Mouse (Mus musculus): ENCODE results near the gene Usp7. TPM values are rescaled to one million over a fixed set of nuclear protein-coding genes. Genes with fewer than 3 reads are reported as not detected.
A peak's percentile ranks its signal among the peaks of the same experiment; 100 is the strongest.

Gene Usp7
- total RNA-seq, 1 experiment from 2014 or later = 238 TPM

DNA sequence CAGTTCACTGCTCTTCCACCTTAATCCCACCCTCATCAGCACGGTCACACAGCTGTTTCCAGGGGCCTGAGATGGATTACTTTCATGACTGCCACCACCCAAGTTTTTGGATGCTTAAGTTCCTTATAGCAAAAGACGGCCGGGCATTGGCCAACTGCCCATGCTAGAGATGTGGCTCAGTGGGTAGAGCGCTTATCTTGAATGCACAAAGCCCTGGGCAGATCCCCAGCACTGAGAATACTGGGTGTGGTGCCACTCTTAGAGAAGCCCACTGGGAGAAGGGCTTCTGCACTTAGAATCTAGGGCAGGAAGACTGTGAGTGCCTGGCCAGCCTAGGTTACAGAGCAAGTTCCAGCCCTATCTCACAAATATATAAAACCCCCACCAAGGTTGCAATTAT, 113.4 kb downstream of the Usp7 start:
- ATAC-seq (replicated peaks; ENCODE audit: low read depth, poor library complexity, severe bottlenecking) = peak; percentile 16; the same call in 1 of the 2 replicates

DNA sequence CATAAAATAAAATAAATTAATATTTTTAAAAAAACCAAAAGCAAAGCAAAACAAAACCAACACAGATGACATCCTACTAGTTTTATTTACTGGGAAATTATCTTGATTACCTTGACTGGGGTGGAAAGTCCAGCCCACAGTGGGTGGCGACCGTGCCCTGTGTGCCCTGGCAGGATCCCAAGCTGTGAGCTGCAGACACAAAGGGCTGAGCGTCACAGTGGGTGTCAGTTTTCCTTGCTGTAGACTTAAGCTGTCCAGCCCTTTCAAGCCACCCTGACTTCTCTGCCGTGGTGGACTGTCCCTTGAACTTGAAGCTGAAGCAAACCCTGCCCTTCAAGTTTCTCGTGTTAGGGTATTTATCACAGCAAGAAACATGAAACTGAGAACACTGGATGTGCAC, 114.1 kb downstream of the Usp7 start:
- ATAC-seq (replicated peaks; ENCODE audit: low read depth, poor library complexity, severe bottlenecking) = no peak

DNA sequence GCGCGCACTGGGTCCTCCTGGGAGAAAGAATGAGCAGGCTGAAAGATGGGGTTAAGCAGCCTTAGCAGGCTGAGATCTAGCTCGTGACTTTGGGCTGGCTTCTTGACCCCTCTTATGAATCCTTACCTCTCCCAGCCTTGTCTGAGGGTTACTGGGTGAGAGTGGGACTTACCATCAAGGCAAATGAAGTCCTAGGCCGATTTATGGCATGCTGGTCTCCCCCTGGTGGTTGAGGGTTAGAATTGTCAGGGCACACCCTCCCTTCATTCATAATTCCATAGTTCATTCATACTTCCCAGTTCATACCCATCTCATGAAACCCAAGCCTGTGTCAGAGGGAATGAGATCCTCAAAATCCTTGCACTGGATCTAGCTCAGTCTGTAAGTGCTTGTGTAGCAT, 115.3 kb downstream of the Usp7 start:
- peak; percentile 36; the same call in 1 of the 2 replicates for ATAC-seq (replicated peaks; ENCODE audit: low read depth, poor library complexity, severe bottlenecking)

DNA sequence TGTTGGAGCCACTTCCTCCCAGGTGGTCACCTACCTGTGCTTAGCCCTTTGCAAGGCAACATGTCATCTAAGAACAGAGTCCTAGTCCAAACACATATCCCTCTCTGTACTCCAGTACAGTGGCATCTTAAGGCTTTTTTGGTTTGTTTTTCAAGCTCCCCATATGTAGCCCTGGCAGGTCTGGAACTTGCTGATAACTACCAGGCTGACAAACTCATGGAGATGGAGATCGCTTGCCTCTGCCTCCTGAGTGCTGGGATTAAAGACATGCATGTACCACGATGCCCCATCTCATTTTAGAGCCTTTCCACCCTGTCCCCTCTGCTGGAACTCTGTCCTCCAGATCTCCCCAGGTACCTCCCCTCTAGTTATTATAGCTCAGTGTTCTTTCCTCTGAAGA, 115.9 kb downstream of the Usp7 start:
- no peak for ATAC-seq (replicated peaks; ENCODE audit: low read depth, poor library complexity, severe bottlenecking)

DNA sequence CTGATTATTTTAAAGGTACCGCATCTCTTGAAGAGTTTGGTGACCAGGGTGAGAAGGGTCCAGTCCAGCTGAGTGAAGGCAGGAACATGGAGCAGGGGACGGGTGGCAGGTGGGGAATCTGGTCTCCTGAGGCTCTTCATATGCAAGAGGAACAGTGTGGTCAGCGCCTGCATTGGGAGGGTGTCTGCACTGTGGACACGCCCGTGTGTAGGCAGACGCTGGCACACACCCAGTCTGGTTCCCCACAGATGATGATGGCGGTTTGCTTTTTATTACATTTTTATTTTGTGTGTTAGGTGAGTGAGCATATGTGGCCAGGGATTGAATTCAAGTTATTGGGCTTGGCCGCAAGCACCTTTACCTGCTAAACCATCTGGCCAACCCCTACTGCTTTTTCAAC, 116.5 kb downstream of the Usp7 start:
- ATAC-seq (replicated peaks; ENCODE audit: low read depth, poor library complexity, severe bottlenecking) = no peak

DNA sequence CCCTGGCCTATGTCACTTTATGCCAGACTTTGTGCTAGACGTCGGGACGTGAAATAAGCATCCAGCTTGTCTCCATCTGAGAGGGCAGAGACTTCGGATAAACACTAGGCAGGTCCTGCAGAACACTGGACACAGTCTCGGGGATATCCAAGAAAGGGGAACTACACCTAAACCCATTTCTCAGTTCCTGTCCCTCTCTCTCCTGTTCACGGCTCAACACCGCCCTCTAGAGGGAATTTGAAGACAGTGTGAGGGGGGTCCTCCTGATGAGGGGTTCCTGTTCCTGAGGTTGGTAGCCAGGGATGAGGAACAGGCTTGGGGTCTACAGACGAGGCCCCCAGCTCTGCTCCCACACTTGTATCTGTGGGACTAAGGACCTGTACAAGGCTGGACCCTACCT, 117.9 kb downstream of the Usp7 start:
- peak; percentile 58 for ATAC-seq (replicated peaks; ENCODE audit: low read depth, poor library complexity, severe bottlenecking)

DNA sequence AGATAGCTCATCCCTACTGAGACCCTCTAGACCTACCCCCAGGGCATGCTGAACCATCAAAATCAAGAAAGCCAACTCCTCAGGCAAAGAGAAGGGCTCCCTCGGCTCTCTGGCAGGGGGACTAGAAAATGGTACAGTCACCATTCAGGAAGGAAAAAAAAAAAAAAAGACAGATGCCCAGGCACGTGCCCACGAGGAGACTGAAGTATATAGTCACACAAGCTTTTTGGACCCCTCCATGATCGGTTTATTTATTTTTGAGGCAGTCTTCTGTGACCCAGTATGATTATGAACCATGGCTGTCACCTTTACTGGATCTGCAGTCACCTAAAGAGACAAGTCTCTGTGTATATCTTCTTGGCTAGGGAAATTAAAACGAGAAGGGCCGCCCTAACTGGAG, 118.8 kb downstream of the Usp7 start:
- no peak for ATAC-seq (replicated peaks; ENCODE audit: low read depth, poor library complexity, severe bottlenecking)

DNA sequence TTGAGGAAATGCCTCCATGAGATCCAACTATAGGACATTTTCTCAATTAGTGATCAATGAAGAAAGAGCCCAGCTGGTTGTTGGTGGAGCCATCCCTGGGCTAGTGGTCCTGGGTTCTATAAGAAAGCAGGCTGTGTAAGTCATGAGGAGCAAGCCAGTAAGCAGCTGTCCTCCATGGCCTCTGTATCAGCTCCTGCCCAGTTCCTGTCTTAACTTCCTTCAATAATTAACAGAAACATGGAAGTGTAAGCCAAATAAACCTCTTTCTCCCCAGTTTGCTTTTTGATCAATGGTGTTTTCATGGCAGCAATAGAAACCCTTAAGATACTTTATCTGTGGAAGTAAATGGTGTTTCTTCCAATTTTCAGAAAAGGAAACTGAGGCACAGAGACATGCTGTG, 119.3 kb downstream of the Usp7 start:
- no peak for ATAC-seq (replicated peaks; ENCODE audit: low read depth, poor library complexity, severe bottlenecking)

DNA sequence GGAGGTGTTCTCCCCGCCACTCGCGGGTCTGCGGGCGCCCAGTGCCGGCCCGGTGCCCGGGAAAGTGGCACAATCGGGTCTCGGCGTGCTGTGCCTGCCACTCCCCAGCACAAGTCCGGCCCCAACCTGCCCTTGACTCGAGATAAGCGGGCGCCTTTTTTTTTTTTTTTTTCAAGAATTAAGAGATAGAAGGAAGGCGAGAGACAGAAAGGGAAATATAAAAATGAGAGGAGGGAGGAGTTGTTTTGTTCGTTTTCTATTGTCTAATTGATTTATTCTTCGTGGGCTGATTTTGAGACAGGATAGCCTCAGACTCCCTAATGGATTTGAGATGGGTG, 119.8 kb downstream of the Usp7 start:
- ATAC-seq (replicated peaks; ENCODE audit: low read depth, poor library complexity, severe bottlenecking) = no peak

DNA sequence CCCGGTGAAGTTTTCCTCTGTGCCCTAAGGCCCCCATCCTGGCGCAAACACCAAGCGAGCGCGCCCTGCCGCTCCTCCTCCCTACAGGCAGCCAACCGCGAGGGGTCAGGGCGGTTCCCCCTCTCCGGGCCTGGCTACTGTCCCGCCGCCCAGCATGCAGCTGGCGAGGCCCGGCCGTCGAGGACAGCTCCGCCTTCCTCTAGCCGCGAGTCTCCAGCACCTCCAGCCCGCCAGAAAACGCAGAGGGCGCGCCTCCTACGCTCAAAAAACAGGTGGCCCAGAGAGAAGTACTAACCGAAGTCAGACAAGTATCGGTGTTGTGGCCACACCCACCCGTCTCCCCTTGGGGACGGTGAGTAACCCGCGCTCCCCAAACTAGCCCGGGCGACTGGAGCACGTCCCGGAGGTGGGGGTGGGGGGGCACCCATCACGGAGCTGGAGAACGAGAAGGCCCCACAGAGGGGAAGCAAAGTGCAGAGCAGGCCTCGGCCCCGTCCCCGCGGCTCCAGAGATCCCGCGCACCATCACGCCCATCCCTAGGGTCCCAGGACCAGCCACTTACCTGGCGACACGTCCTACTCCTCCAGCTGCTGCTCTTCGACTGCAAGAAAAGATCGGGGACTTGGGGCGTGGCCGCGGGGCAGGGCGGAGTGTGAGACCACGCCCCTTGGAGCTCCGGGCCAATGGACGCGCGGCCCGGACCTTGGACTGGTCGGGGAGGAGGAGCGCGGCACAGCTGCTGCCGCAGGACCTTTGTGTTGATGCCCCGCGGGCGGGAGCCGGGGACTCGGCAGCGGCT, 120.4 kb downstream of the Usp7 start, which contains the start of gene Carhsp1:
Carhsp1 (minus strand) TSS at position 605 of the 799 bp plus-strand sequence.
- peak; percentile 68 for ATAC-seq (replicated peaks; ENCODE audit: low read depth, poor library complexity, severe bottlenecking)

DNA sequence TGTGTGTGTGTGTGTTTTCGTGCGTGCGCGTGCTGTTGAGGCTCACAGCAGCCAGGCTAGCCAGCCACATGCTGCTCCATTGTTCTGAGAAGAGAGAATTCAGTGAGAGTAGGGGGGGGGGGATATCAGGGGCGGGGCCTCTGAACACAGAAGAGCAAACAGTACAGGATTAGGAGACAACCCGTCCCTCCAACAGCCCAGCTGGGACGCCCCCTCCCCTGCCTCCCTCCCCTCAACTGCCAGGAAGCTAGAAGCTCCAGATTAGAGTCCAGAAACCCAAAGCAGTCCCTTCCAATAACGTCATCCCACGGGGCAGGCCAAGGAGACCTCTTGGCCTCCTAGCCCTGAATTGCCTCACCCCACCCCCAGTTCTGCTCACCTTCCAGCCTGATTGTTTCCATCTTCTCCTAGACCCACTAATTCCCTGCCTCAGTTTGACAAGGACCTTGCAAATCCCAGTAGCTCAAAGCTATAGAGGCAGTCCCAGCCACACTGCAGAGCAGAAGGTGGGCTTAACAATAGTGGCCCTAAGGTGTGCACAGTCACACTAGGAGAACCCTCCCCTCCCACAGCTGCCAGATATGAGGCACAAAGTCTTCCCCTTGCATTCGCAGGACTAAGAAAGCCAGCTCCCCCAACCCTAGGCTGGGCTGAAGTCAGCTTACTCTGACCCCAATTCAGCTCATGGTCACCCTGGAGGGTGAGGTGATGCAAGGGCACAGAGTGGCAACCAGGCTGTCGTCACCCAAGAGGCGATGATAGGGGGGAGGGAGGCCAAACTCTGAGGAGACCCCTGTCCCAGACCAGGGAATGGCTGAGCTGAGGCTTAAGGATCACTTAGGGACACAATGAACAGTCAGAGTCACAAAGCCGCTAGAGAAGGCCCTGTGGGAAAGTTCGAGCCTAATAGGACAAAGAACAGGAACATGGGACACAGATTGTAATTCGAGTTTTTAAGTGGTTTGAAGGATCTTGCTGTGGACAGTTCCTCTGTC, 121.8 kb downstream of the Usp7 start:
- no peak for ATAC-seq (replicated peaks; ENCODE audit: low read depth, poor library complexity, severe bottlenecking)

DNA sequence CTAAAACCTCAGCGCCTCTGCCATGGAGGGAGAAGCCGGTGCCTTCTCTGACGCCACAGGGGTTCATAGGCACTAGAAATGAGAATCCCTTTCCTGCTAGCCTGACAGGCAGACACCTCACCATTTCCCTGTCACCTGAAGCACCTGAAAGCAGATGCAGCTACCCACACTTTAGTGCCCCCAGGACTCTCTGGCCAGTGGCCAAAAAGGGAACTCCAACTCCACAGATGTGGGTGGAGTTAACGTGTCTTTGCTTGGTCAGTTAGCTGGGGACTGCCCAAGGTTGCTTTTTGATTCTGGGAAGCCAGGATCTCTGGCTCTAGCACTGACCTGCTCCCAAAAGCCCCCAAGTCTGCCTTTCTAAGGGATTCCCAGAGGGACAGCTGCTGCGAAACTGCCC, 122.7 kb downstream of the Usp7 start:
- ATAC-seq (replicated peaks; ENCODE audit: low read depth, poor library complexity, severe bottlenecking) = no peak

DNA sequence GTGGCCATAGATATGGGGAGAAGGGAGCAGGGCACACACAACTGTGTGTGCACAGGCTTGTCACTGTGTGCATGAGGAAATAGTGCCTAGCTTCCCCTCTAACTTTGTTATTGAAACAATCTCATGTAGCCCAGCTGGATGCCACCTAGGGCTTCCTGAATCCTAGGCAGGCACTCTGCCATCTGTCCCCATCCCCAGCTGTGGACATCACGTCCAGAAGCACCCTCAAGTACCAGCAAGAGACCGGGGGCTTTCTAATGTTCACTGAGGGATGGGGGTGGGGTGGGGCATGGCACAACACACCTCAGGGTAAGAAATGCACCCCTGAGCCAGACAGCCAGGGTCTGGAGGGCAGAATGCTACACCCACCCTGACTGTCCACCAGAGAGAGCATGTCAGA, 123.7 kb downstream of the Usp7 start:
- ATAC-seq (replicated peaks; ENCODE audit: low read depth, poor library complexity, severe bottlenecking) = no peak

DNA sequence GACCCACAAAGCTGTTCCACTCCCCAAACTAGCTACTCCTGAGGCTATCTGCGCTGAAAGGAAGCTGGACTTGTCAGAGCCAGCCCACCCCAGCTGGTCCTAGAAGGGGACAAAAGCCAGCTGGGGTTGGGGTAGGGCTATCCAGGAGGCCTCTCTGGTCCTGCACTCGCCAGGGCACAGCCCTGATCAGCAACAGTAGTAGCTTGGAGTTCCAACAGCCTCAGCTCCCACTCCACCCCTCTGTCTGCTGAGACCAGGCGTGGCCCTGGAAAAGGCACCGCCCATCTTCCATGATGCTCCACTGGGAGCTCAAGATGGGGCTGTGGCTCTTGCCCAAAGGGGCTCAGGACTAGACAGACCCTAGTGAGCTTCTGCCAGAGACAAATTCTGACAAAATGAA, 124.3 kb downstream of the Usp7 start:
- no peak for ATAC-seq (replicated peaks; ENCODE audit: low read depth, poor library complexity, severe bottlenecking)

DNA sequence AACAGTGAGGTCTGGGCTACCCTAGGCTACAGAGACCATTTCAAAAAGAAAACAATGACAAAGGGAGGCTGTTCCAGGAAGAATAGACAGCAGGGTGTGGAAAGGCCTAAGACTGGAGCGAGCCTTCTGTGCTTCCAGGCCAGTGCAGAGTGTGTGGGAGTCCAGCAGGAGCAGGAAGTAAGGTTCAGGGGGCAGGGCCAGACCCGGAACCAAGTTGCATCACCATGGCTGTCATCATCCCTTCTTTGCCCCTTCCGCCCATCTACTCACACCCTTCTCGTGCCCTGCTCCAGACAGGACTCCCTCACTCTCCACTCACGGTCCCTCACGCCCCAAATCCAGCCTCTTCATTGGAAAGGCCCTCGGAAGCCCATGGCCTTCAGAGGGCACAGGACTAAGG, 124.8 kb downstream of the Usp7 start:
- 0 out of 2 replicates have a peak, but pooled peaks have one; percentile 4 for ATAC-seq (replicated peaks; ENCODE audit: low read depth, poor library complexity, severe bottlenecking)

DNA sequence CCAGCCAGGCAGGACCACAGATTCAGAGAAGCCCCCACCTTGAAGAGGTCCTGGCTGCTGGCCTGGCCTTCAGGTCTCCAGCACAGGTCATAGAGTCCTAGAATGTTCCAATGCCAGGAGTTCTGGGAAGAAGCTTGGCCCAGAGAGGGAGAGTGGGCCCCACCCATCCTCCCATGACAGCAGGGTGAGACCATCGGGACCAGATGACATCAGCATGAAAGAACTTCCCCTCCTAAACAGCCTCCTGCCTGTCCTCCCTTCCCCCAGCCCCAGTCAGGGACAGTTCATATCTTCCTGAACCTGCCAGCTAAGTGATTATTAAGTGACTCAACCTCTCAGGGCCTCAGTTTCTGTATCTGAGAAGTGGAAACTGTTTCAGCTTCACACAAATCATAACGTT, 125.7 kb downstream of the Usp7 start:
- no peak for ATAC-seq (replicated peaks; ENCODE audit: low read depth, poor library complexity, severe bottlenecking)

DNA sequence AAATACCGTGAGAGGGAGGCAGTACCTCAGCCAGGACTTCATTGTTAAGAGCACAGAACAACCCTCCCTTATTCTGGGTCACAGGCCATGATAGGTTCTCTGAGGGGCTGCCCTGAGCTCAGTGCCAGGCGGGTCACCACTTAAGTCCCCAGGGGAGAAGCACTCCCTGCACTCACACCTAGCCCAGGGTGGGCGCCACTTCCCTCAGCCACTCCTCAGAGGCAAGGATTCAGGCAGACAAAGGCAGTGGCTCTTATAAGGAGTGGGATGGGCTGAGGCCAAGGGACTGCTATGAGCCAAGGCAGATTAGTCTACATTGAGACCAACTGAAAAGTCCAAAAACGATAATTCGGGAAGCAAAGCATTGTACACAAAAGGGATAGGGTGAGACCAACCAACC, 126.7 kb downstream of the Usp7 start:
- ATAC-seq (replicated peaks; ENCODE audit: low read depth, poor library complexity, severe bottlenecking) = no peak

DNA sequence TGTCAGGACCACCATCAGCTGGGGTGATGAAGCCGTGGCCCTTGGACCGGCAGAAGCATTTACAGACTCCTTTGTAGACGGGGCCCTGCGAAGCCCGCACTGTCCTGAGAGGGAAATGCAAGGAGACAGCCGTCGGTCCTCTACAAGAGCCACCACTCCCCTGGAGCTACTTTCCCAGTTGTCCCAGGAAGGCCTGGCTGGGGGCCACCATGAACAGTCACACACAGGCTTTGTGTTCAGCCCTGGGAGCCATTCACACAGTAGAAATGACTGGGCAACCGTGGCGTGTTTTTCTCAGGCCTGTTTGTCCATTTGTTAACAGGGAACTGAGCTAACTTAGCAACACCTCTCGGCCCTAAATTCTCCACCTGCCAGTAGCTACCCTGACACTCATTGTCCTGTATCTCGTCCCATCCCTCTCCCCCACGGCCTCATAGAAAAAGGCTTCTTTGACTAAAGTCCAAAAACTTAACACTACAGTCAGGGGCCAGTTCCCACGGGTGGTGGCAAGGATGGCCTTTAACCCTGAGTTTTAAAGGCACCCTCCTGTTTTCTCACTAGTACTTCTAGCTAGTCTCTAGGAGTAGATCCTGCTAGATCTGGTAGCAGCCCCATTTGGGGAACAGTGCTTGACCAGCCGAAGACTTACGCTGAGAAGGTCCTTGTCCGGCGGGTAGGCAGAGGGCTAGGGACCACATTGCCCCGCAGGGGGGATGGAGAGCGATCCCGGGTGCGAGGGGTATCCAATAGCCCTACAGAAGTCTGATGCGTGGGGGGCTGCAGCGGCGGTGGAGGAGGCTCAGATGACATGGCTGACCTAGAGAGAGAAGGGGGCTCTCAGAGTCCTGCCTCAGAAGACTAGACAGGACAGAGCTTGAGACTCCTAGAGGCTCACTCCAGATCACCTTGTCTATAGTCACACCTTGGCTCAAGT, 128.2 kb downstream of the Usp7 start:
- ATAC-seq (replicated peaks; ENCODE audit: low read depth, poor library complexity, severe bottlenecking) = no peak

DNA sequence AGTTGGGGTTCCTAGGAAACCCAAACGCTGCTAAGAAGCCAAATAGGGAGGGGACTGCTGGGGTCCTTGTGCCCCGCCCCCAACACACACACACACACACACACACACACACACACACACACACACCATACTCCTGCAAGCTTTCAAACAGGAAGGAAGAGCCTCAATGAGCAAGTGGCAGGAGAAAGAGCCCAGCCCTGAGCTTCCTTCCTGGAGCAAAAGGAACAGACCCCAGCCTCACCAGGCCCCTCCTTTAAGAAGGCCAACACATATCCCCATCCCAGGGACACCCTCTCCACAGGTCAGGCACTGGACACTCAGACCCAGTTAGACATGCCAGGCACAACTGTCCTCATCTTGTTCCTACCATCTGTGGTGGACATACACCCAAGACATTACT, 129.1 kb downstream of the Usp7 start:
- no peak for ATAC-seq (replicated peaks; ENCODE audit: low read depth, poor library complexity, severe bottlenecking)

DNA sequence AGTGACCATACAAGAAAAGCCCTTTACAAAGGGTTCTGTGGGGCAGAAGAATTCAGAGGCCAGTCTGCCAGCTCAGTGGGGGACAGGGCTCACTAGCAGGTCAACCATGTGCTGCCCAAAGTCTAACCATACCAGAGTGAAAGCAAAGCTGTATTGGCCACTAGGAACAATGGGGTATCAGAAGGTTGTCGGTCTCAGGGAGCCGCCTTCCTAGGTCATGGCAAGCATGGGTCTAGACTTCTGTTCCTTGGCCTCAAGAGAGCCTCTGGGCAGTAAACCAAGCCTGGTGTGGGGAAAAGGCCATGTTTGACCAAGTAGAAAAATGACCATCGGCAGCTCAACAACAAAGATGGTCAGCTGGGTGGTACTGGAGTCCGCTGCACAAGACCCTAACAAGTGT, 133.3 kb downstream of the Usp7 start:
- no peak for ATAC-seq (replicated peaks; ENCODE audit: low read depth, poor library complexity, severe bottlenecking)

All from common myeloid progenitor, adult 5-6 weeks (primary cell).